Comparison of ENCODE assay signal across 30 mouse cellular contexts in the genomic region with DNA sequence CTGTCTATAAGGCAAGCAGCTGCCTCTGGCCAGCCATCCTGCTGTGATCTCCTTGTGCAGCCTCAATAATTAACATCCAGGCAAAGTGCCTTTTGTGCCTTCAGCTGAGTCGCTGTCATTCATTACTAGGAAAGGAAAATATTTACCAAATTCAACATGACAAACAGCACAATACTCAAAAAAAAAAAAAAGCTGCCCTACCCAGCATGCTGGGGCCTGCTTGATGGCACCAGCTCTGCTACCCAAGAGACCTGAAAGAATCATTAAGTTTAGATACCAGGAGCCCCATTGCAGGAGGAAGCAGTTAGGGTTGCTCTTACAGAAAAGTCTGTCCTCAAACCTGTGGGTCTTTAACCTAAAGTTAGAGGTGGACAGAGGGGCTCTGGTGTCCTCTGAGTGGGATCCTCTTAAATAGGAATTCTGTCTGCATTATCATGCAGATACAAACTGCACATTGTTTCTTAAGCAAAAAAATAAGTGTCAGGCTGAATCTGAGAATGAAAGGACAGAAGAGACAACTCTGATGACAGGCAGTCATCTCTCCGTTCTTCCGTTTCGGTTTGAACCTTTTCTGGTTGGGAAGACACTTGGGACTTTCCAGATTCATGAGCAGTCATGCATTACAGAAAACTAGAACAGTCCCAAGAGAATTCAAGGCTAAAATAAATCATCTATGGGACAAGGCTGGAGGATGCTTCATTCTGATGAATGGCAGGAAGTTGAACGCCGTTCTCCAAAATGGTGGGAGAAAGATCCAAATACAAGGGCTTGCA. TPM values are rescaled to one million over a fixed set of nuclear protein-coding genes. Genes with fewer than 3 reads are reported as not detected.
A peak's percentile ranks its signal among the peaks of the same experiment; 100 is the strongest.
DNase-seq lines count a peak whose midpoint lies in the region; ATAC-seq and TF ChIP-seq lines count a peak whose summit lies in the region.
"Had no signal": no experiment of that assay in that cellular context is flagged by ENCODE, and none has a peak within 500 bp of the region (broad histone marks: within the 10 kb centered on the region; RNA-seq: fewer than 3 reads in every experiment).

No protein-coding gene starts in this region.

- TF ChIP-seq CTCF in heart, adult 2 months (IDR thresholded peaks at IDR 0.05): no peak
- TF ChIP-seq CTCF in spleen, adult 2 months (IDR thresholded peaks at IDR 0.05; ENCODE audit: extremely low read depth, insufficient read depth, insufficient read length, insufficient replicate concordance): no peak

- TF ChIP-seq EP300 in heart, adult 2 months (IDR thresholded peaks at IDR 0.05; ENCODE audit: insufficient read depth, low read depth, low read length): no peak

- intact Hi-C loops in heart, adult 2 months (cut with DNase I): no loop called here

- no peaks in the 10 kb centered on the region for H3K36me3 ChIP-seq in heart, adult 2 months (ENCODE audit: control insufficient read depth, insufficient read depth, low read length)
- H3K36me3 ChIP-seq in spleen, adult 2 months (ENCODE audit: control insufficient read depth, insufficient read depth, low read length): no peaks in the 10 kb centered on the region
- H3K36me3 ChIP-seq: heart, embryonic 13.5 days; limb, embryonic 13.5 days; midbrain, embryonic 13.5 days; neural tube, embryonic 13.5 days had no signal

- ATAC-seq in cerebellum, adult (ENCODE audit: insufficient number of reproducible peaks, low FRiP score, low TSS enrichment): no peak
- ATAC-seq: forebrain, embryonic 16.5 days; intestine, embryonic 16.5 days; lung, postnatal 0 days; Patski had no signal

- DNase-seq in heart, adult 11 months: peak; percentile 42
- DNase-seq in heart, adult 2 months: no peak
- DNase-seq in kidney, adult 8-10 months: peak; percentile 4 to 15
- no peak for DNase-seq in kidney, postnatal 25 days
- no peak for DNase-seq in spleen, adult 2 months (ENCODE audit: low read depth in 1 of 2, low spot score in 2 of 2)
- no peak for DNase-seq in spleen, postnatal 10 days (ENCODE audit: low spot score in 2 of 2)
- DNase-seq in right cerebral cortex, adult 2 months (ENCODE audit: low spot score in 2 of 2): no peak
- DNase-seq: adrenal gland, postnatal 10 days; cerebellum, postnatal 14 days; gastrocnemius, adult 2 months; gastrocnemius, postnatal 36 days; heart, postnatal 10 days; kidney, postnatal 4 days; lung, adult 18-20 months; lung, postnatal 4 days; right cerebral cortex, postnatal 25 days; thymus, adult 2 months; thymus, postnatal 36 days had no signal

- no peaks in the 10 kb centered on the region for H3K4me1 ChIP-seq in heart, adult 2 months (ENCODE audit: control insufficient read depth, insufficient read depth, low read length)
- H3K4me1 ChIP-seq in spleen, adult 2 months (ENCODE audit: control insufficient read depth, insufficient read depth, insufficient read length): peaks cover 55% of the 10 kb centered on the region
- H3K4me1 ChIP-seq: heart, embryonic 13.5 days; megakaryocyte, embryonic 14.5 days had no signal

- TF ChIP-seq POLR2A in heart, adult 2 months (IDR thresholded peaks at IDR 0.05; ENCODE audit: insufficient read depth, low read depth, low read length): no peak
- no peak for TF ChIP-seq POLR2A in spleen, adult 2 months (IDR thresholded peaks at IDR 0.05; ENCODE audit: low read depth, low read length)

- H3K27me3 ChIP-seq in heart, adult 2 months (ENCODE audit: control insufficient read depth, insufficient read depth, low read length): no peaks in the 10 kb centered on the region
- no peaks in the 10 kb centered on the region for H3K27me3 ChIP-seq in spleen, adult 2 months (ENCODE audit: control insufficient read depth, insufficient read depth, low read length)
- H3K27me3 ChIP-seq: limb, embryonic 13.5 days; megakaryocyte, embryonic 14.5 days; midbrain, embryonic 13.5 days; neural tube, embryonic 13.5 days had no signal

- no peaks in the 10 kb centered on the region for H3K79me2 ChIP-seq in heart, adult 2 months (replicated peaks; ENCODE audit: control insufficient read depth, insufficient read depth, low read length)

- no peak overlapping the region for H3K9ac ChIP-seq in heart, adult 2 months (ENCODE audit: low read depth, low read length)
- H3K9ac ChIP-seq: heart, embryonic 13.5 days; limb, embryonic 13.5 days; midbrain, embryonic 13.5 days; neural tube, embryonic 13.5 days had no signal

- H3K27ac ChIP-seq in heart, adult 2 months: no peak overlapping the region
- peak overlapping the region; percentile 92 for H3K27ac ChIP-seq in spleen, adult 2 months (ENCODE audit: insufficient read depth, low read length)
- H3K27ac ChIP-seq: gastrocnemius, adult 2 months; heart, embryonic 13.5 days; limb, embryonic 13.5 days; midbrain, embryonic 13.5 days; neural tube, embryonic 13.5 days had no signal

- WGBS in heart, adult 2 months: 67% methylated on average over 6 of the region's 6 CpGs
- WGBS in spleen, adult 2 months: 49% methylated on average over 6 of the region's 6 CpGs

- no peak overlapping the region for H3K4me3 ChIP-seq in heart, adult 2 months
- no peak overlapping the region for H3K4me3 ChIP-seq in spleen, adult 2 months (ENCODE audit: extremely low read depth, insufficient read depth, insufficient read length)
- H3K4me3 ChIP-seq: erythroblast, embryonic 14.5 days; gastrocnemius, adult 2 months; heart, embryonic 13.5 days; limb, embryonic 13.5 days; megakaryocyte, embryonic 14.5 days; midbrain, embryonic 13.5 days; neural tube, embryonic 13.5 days had no signal

RNA-seq across cellular contexts. Expression of a gene that starts 33.6 kb away (rescaled TPM):
- under 1 TPM; 0.08 to 0.09 TPM for total RNA-seq in heart, adult 2 months (2021)
- 0.06 and 0.14 TPM in 2 replicates for polyA plus RNA-seq in heart, adult 2 months (2012; rRNA removed)
- polyA plus RNA-seq in spleen, adult 2 months (2012; rRNA removed): 4.5 and 7.0 TPM in 2 replicates
- total RNA-seq: MEL had no signal
- polyA plus RNA-seq: erythroblast, embryonic 14.5 days; Patski had no signal

Comparison
In these comparisons a context has a peak if more than half of its experiments do, and no peak if none do; other contexts are left out.
1. DNase-seq: peak in heart, adult 11 months (single experiment) and kidney, adult 8-10 months (2 of 2); none in heart, adult 2 months (0 of 2), kidney, postnatal 25 days (0 of 2), spleen, adult 2 months (0 of 2), spleen, postnatal 10 days (0 of 2) and right cerebral cortex, adult 2 months (0 of 2).